Mouse (Mus musculus) cortical plate, adult 2 months (tissue): ENCODE measurements around the gene Pkd1l2.

ENCODE experiments used
- CTCF ChIP-seq: fragments of 200-500 bp; IDR thresholded peaks from 2 replicates; pipeline ENCODE4 v1.5.1; 2011; ENCODE audit warnings: mild to moderate bottlenecking, control low read depth, low read length; ENCODE audit not compliant: insufficient read depth; ENCODE audit errors: extremely low read depth
- POLR2A ChIP-seq: fragments of 200-500 bp; IDR thresholded peaks from 2 replicates; pipeline ENCODE4 v1.6.1; 2011; ENCODE audit warnings: mild to moderate bottlenecking, low read length, control low read depth; ENCODE audit not compliant: insufficient read depth; ENCODE audit errors: extremely low read depth

DNA sequence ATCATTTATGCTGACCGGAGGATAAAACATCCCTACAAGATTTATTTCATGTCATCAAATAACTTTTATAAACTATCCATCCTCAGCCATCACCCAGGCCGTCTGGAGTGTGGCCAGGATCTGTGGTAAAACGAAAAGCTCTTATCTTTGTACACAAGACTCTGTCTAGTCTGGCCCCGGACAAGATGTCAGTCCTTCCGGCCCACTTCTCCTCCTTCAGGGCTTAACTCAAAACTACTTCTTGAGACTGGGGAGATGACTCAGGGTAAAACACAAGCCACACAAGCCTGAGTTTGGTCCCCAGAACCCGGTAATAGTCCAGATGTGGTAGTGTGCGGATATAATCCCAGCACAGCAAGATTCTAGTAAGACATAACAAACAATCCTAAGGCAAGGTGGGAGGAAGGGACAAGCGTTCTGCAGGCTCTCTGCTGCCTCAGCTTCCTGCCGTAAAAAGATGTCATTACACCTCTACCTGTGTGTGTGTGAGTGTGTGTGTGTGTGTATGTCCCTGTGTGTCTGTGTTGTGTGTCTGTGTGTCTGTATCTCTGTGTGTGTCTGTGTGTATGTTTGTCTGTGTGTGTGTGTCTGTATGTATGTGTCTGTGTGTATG, 804 bp upstream of the Pkd1l2 start:
- TF ChIP-seq POLR2A, result no peak
- TF ChIP-seq CTCF, result no peak
